Mouse (Mus musculus): ENCODE results near the gene Tas2r143.

Tas2r143 gene

DNA sequence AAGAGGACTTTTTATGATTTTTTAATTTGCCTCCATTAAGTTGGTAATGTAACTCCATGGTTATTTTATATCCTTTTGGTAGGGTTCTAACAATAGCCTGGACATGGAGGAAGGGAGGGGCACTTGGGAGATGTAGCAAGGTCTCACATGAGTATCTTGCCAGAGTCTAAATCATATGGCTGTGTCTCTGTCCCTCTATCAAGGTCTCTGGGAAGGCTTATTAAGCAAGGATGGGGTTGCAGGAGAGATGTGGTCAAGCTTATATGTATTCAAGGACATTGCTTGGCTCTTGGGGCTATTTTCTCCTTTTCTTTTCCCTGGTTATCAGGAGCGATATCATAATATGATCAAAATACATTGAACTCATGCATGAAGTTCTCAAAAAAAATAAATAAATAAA, 1.0 kb upstream of the Tas2r143 start:
- DNase-seq: no peak

GRCm38 (mm10) chr6:42405134-42405533, 5.1 kb downstream of the Tas2r143 start, which contains the start of gene Tas2r135:
Gene Tas2r135 (plus strand): TSS chr6:42405434.
- DNase-seq: no peak

- no peak for DNase-seq
Observed at GRCm38 (mm10) chr6:42419443-42419842, 19.4 kb downstream of the Tas2r143 start.

- DNase-seq: no peak
Observed at GRCm38 (mm10) chr6:42421439-42421838, 21.4 kb downstream of the Tas2r143 start.

GRCm38 (mm10) chr6:42424472-42424871, 24.4 kb downstream of the Tas2r143 start:
- no peak for DNase-seq

DNA sequence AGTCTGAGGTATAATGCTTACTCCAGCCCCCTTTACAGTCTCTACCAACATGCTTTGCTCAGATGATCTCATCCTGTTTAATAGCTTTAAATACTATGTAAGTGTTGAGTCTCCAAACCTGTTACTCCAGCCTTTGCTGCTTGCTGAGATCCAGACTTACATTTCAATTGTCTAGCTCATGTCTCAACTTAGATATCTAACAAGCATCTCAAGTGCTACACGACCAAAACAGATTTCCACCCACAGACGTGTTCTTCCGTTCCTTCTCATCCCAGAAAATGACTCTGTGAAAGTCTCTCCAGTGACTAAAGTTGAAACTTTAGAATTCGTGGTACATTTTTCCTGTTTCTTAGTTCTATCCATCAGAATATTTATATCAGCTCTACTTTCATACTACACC, 26.3 kb downstream of the Tas2r143 start:
- no peak for DNase-seq

DNA sequence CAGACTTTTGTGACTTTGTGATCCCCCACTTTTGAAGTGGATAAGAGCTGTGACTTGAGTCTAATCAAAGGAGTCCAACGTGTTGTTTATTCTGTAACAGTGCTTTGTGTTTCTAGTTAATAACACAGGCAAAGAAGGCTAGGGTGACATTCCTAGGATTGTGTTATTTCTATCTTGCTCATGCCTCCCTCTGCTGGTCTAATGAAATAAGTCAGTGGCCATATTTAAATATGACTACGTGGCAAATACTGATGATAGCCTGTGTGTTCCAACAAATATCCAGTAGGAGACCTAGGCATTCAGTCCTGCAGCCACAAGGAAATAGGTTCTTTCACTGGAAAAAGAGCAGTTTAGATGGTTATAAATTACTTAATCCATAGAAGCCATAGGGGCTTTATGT, 33.5 kb downstream of the Tas2r143 start:
- DNase-seq: no peak

GRCm38 (mm10) chr6:42434446-42434845, 34.4 kb downstream of the Tas2r143 start, which contains the start of gene Tas2r126:
Gene Tas2r126 (plus strand): TSS chr6:42434535.
- no peak for DNase-seq

DNA sequence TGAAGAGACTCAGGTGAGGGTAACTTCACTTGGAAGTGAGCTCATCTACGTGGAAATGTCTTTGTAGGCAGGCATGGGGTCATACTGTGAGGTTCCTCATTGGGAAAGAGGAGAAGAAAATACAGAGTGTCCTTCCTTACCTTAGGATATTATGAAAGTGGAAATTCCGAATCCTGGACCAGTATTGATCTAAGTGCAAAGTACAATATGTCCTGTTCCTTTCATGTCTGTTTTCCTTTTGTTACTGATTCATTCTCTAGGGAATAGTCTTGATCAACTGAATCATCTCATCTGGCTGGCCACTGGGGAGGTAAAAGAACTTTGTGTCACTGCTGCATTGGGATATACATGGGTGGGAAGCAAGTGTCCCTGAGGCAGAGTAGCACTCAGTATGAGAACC, 35.5 kb downstream of the Tas2r143 start:
- no peak for DNase-seq

- DNase-seq: no peak
Observed at GRCm38 (mm10) chr6:42441395-42441794, 41.4 kb downstream of the Tas2r143 start.

DNA sequence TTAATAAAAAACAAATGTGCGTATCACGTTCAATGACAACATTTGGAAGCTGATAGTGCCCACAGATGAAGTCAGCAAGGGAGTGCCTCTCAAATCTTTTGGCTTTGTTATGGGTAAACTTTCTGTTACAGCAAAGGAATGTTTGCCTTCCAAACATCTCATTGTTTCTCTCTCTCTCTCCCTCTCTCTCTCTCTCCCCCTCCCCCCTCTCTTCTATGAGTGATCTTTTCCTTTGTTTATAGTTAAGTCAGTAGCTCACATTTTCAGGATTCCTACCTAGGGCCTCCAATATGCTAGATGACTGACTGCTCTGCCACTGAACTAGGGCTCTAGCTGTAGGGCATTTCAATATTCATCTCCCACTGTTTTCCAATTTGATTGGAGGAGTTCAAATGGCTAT, 44.5 kb downstream of the Tas2r143 start:
- DNase-seq: no peak

DNA sequence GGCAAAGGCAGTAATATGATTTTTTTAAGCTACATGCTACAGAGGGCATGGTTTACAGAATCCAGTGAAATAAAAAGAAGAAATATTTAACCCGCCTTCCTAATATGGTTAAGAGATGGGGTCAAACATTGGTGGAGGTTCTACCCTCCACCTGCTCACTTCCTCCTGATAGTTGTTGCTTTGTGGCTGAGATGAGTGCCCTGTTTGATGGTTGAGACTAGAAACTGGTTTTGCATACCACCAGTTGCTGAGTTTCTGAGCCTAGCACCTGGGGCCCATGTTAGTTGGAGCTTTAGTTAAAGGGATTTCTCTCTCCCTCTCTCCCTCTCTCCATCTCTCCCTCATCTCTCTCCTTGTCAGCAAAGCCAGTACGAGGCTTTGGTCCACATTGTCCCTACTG, 47.3 kb downstream of the Tas2r143 start:
- no peak for DNase-seq
